Mouse (Mus musculus) induced T-regulatory cell, adult 2 months (primary cell): ENCODE data around the gene Tomt.

Experiments
- DNase-seq: peaks from one replicate; pipeline ENCODE4 v3.0.0-alpha.2; 2012; ENCODE audit warnings: low read depth

The Tomt gene

GRCm38 (mm10) chr7:101857094-101857493 lies 49.1 kb downstream of the Tomt start, which contains the start of gene Folr2:
Gene Folr2 (minus strand): TSS chr7:101857194.
- no peak for DNase-seq

GRCm38 (mm10) chr7:101853816-101854215 lies 52.3 kb downstream of the Tomt start:
- DNase-seq: no peak

- DNase-seq: no peak
These were observed 53.3 kb downstream of the Tomt start for GRCm38 (mm10) chr7:101852846-101853245.

- DNase-seq: no peak
These were observed 54.5 kb downstream of the Tomt start for GRCm38 (mm10) chr7:101851689-101852088.
